Comparison of ENCODE assay signal across 7 mouse cellular contexts in genomic region chr6:51172331-51172791, GRCm38 (mm10).
DNase-seq lines count a peak whose midpoint lies in the region; ATAC-seq lines count a peak whose summit lies in the region.

No protein-coding gene starts in this region.

- H3K9me3 ChIP-seq in liver, embryonic 12.5 days (replicated peaks), result no peaks in the 10 kb centered on the region

- peak; percentile 66 for ATAC-seq in liver, embryonic 12.5 days

- H3K4me3 ChIP-seq in liver, embryonic 12.5 days, result peak overlapping the region; percentile 53

- peak; percentile 20 for DNase-seq in CD4-positive helper T cell, adult 2 months (ENCODE audit: low read depth, low spot score)
- DNase-seq in adipocyte (ENCODE audit: low spot score), result peak; percentile 76
- peak; percentile 36 for DNase-seq in heart, postnatal 4 days
- DNase-seq in splenic B cell, adult 2 months (ENCODE audit: low read depth, low spot score), result peak; percentile 46
- DNase-seq in cerebellum, postnatal 4 days (ENCODE audit: low spot score in 2 of 2), result no peak
- DNase-seq in frontal cortex, postnatal 10 days (ENCODE audit: low spot score in 2 of 2), result no peak

- peaks cover 61% of the 10 kb centered on the region for H3K4me1 ChIP-seq in liver, embryonic 12.5 days

- H3K27me3 ChIP-seq in liver, embryonic 12.5 days (replicated peaks), result peaks cover 56% of the 10 kb centered on the region
- H3K27me3 ChIP-seq in splenic B cell, adult 2 months (ENCODE audit: control insufficient read depth, insufficient read depth, low read length, poor library complexity, severe bottlenecking), result peaks cover 11% of the 10 kb centered on the region

- H3K4me2 ChIP-seq in liver, embryonic 12.5 days, result peak overlapping the region; percentile 81

- H3K9ac ChIP-seq in liver, embryonic 12.5 days, result peak overlapping the region; percentile 39

- H3K27ac ChIP-seq in liver, embryonic 12.5 days, result peak overlapping the region; percentile 74

- no peaks in the 10 kb centered on the region for H3K36me3 ChIP-seq in liver, embryonic 12.5 days
- H3K36me3 ChIP-seq in splenic B cell, adult 2 months (ENCODE audit: control insufficient read depth, insufficient read depth, low read length, poor library complexity, severe bottlenecking), result no peaks in the 10 kb centered on the region

- WGBS in liver, embryonic 12.5 days (ENCODE audit: insufficient replicate concordance), result 10% methylated on average over 12 of the region's 12 CpGs

Comparison
In these comparisons a context has a peak if more than half of its experiments do, and no peak if none do; other contexts are left out.
1. DNase-seq: peak in CD4-positive helper T cell, adult 2 months (single experiment), adipocyte (single experiment), heart, postnatal 4 days (single experiment) and splenic B cell, adult 2 months (single experiment); none in cerebellum, postnatal 4 days (0 of 2) and frontal cortex, postnatal 10 days (0 of 2).